Mouse (Mus musculus) frontal cortex, adult 2 months (tissue): Measurements from ENCODE around the gene Trank1. TPM values are rescaled to one million over a fixed set of nuclear protein-coding genes. Genes with fewer than 3 reads are reported as not detected.

Experiments used
- DNase-seq, 2 experiments: peaks; one replicate each; pipeline ENCODE4 v3.0.0; 2022; ENCODE audit warnings: low spot score in 1 of 2; ENCODE audit errors: extremely low spot score in 1 of 2
- polyA plus RNA-seq: library from polyadenylated mRNA; depleted of rRNA; stranded (reverse); fragments of >200 nt; gene quantifications from 2 replicates; pipeline ENCODE4 v1.2.3, GENCODE M21; 2012; rRNA removed

Trank1 gene
- polyA plus RNA-seq: 352 and 407 TPM in 2 replicates

GRCm38 (mm10) chr9:111311031-111311842, at the start of gene Trank1:
Gene Trank1, plus strand, starts transcription at chr9:111311739.
- no peak for DNase-seq

GRCm38 (mm10) chr9:111267998-111268397, 43.5 kb upstream of the Trank1 start:
- no peak for DNase-seq

- DNase-seq: no peak
Observed at GRCm38 (mm10) chr9:111270606-111271005, 40.9 kb upstream of the Trank1 start.

DNA sequence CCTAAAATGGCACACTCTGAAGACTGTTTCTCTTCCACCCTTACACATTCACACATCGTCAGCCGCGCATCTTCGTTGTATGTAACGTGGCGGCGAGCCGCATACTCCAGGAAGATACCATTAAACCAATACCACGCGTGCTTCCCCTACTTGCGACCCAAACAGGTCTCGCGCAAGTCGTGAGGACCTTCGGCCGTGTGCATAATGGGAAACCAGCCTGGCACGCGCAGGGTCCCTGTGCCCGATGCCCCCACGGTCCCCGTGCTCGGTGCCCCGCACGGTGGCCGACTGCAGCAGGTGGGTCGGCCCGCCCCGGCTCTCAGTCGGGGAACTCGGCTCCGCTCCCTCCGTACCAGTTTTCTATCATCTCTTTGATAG, 40.5 kb upstream of the Trank1 start:
- DNase-seq: no peak

DNA sequence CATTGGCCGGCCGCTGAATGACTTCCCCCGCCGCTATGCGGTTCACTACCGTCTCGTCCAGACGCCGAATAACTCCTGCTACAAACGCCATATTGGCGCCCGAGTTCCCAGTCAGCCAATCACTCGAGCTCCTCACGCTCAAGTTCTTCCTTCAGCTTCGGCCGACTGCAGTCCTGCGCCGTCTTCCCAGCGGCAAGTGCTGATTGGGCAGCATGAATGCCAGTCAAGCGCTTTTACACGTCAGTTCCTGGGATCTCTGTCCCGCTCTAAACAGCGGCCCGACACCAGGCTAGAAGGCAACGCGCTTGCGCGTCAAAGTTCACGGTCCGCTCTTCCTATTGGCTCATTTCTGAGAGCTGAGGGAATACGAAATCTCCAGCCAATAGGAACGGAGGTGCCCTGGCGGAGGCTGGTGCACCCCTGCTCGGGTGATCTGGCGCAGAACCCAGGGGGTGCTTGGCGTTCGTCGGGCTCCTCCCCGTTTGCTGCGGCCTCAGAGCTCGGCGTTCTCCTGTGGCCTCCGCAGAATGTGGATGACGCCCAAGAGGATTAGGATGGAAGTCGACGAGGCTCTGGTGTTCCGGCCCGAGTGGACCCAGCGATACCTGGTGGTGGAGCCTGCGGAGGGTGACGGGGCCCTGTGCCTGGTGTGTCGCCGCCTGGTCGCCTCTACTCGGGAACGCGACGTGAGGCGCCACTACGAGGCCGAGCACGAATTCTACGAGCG, 39.9 kb upstream of the Trank1 start, which contains the start of the genes Mlh1 and Epm2aip1:
Gene Mlh1 (minus strand): TSS at position 358 of the 727 bp plus-strand sequence.
Gene Epm2aip1 (plus strand): TSS at position 496 of the 727 bp plus-strand sequence.
- DNase-seq: peak; percentile 98 to 100

GRCm38 (mm10) chr9:111272356-111272755, 39.2 kb upstream of the Trank1 start:
- DNase-seq: peak in 1 of 2 experiments; percentile 21

GRCm38 (mm10) chr9:111272996-111273785, 38.3 kb upstream of the Trank1 start:
- no peak for DNase-seq

GRCm38 (mm10) chr9:111273958-111274357, 37.6 kb upstream of the Trank1 start:
- no peak for DNase-seq

- DNase-seq: no peak
Observed at GRCm38 (mm10) chr9:111275156-111275555, 36.4 kb upstream of the Trank1 start.

- no peak for DNase-seq
Observed at GRCm38 (mm10) chr9:111285061-111285460, 26.5 kb upstream of the Trank1 start.

GRCm38 (mm10) chr9:111285676-111286075, 25.9 kb upstream of the Trank1 start:
- DNase-seq: no peak

DNA sequence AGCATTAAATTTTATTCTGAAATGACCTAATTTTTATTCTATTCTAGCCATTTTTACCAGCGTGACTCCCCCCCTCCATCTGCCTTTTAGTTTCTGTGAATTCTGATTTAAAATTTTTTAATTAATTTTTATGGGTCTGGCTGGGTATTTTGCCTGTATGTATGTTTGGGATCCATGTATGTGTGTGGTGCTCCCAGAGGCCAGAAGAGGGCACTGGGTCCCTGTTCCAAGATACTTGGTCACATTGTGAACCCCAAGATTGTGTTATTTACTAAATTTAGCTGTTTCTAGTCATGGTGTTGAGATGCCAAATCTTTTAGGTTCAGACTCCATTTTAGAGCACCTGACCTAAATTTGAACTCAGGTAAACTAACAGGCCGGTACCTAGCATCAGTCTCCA, 25.1 kb upstream of the Trank1 start:
- no peak for DNase-seq

DNA sequence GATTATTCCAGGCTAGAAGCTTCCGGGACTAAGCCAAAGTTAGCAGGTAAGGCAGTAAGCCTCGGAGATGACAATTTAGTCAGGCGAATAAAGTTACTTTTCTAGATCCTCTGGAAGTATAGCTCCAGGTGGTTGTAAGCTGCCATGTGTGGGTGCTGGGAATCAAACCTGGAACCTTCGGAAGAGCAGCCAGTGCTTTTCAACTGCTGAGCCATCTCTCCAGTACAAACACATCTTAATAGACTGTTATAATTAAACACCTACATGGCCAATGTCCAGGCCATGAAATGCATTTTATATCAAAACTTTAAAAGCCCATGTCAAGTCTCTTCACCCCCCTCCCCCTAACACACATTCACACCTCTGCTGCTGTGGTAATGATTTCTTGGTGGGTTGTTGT, 23.6 kb upstream of the Trank1 start:
- DNase-seq: no peak

DNA sequence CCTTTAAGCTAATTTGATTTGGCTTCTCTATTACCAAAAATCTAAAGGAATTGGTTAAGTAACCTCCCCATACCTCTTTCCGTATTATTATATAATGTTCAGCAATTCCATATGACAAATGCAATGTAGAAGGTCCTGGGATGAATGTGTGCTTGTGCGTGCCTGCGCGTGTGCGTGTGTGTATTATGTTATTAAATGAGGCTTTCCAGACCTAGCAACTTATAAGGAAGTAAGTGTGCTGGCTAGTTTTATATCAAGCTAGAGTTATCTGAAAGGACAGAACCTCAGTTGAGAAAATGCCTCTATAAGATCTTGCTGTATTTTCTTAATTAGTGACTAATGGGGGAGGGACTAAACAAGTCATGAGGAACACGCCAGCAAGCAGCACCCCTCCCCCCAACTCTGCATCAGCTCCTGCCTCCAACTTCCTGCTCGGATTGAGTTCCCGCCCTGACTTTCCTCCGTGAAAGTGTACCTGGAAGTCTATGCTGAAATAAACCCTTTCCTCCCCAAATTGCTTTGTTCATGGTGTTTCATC, 22.2 kb upstream of the Trank1 start:
- DNase-seq: no peak

- peak; percentile 89 to 99 for DNase-seq
Observed at GRCm38 (mm10) chr9:111289832-111290339, 21.7 kb upstream of the Trank1 start.

GRCm38 (mm10) chr9:111290539-111291100, 20.9 kb upstream of the Trank1 start:
- DNase-seq: no peak

- no peak for DNase-seq
Observed at GRCm38 (mm10) chr9:111293234-111293633, 18.3 kb upstream of the Trank1 start.

DNA sequence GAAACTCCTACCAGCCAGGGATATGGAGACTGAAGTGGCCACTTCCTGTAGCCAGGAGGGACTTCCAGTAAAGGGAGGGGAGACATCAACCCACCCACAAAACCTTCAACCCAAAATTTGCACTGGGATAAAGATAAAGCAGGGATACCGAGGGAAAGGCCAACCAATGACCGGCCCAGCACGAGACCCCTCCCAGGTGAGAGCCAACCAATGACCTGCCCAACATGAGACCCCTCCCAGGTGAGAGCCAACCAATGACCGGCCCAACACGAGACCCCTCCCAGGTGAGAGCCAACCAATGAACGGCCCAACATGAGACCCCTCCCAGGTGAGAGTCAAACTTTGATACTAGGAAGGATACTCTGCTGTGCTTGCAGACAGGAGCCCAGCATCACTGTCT, 16.6 kb upstream of the Trank1 start:
- DNase-seq: no peak

GRCm38 (mm10) chr9:111295323-111295722, 16.2 kb upstream of the Trank1 start:
- no peak for DNase-seq

DNA sequence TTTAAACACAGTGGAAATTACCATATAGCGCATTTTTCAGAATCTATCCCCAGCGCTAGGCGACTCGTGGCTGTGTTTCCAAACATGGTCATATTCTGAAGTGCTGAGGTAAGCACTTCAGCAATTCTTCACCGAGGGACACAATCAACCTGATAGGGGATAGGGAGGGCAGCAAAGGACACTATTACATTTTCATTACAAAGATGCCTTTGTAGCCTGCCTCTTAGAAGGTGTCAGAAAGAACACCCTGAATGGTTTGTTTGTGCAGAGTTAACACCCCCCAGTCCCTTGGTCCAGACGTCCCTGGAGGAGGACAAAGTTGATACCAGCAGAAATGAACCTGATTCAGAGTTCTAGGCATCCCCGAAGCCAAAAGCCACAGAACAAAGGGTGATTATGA, 15.1 kb upstream of the Trank1 start:
- no peak for DNase-seq
